Mouse (Mus musculus) liver, postnatal 0 days (tissue): ENCODE data around the gene Prg3.

Experiments used
- CTCF ChIP-seq: sonication (generic); IDR thresholded peaks from 2 replicates; pipeline ENCODE4 v1.5.1; 2016; ENCODE audit warnings: antibody characterized with exemption, low read depth
- EP300 ChIP-seq: IDR thresholded peaks from 2 replicates; pipeline ENCODE4 v1.6.1; 2016; ENCODE audit warnings: antibody characterized with exemption, low read depth, mild to moderate bottlenecking

- TF ChIP-seq CTCF (no peak), EP300 (no peak)
Measured at GRCm38 (mm10) chr2:84961901-84962300, 26.1 kb upstream of the Prg3 start.
